Mouse (Mus musculus): Measurements from ENCODE around the gene Hist1h3f.

The Hist1h3f gene

DNA sequence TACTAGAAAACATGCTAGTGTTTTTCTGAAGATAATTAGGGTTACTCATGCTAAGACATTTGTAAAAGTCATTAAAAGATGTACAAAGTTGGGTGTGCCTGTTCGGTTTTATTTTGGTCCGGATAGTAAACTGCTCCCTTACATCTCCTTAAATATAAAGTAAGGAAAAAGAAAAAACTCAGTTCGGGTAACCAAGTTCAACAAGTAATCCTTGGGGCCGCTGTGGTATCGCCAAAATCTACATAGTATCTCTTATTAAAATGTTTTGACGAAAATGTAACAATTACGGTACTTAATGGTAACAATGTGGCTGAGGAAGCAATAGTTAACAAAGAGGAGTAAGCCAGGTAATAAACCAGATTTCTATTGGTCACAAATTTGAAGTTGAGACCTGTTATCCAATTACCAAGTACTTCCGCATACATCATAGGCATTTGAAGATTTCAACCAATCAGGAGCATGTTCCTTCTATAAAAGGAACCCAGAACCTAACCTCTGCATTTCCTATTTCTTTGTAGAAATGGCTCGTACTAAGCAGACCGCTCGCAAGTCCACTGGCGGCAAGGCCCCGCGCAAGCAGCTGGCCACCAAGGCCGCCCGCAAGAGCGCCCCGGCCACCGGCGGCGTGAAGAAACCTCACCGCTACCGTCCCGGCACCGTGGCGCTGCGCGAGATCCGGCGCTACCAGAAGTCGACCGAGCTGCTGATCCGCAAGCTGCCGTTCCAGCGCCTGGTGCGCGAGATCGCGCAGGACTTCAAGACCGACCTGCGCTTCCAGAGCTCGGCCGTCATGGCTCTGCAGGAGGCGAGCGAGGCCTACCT, at the start of gene Hist1h3f:
Gene Hist1h3f, plus strand, starts transcription at position 88 of the 822 bp plus-strand sequence.
- DNase-seq (ENCODE audit: low read depth), result peak; percentile 89

DNA sequence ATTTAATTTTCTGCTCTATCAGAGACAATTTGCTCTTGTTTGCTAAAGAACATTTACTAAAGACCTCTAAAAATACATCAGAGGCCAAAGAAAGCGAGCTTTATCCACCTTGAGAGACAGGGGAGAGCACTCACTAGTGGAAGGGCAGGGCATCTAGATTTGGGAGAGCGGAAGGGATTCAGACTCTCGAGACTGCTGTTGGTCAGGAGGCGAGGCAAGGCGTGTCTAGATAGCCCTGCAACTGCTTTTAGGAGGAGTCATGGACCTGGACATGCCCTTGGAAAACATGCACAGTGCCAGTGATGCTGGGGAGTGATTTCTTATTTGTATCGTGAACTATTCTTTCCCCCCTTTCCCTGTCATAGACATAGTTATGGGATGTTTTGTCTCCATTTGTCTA, 48.3 kb upstream of the Hist1h3f start:
- no peak for DNase-seq (ENCODE audit: low read depth)

DNA sequence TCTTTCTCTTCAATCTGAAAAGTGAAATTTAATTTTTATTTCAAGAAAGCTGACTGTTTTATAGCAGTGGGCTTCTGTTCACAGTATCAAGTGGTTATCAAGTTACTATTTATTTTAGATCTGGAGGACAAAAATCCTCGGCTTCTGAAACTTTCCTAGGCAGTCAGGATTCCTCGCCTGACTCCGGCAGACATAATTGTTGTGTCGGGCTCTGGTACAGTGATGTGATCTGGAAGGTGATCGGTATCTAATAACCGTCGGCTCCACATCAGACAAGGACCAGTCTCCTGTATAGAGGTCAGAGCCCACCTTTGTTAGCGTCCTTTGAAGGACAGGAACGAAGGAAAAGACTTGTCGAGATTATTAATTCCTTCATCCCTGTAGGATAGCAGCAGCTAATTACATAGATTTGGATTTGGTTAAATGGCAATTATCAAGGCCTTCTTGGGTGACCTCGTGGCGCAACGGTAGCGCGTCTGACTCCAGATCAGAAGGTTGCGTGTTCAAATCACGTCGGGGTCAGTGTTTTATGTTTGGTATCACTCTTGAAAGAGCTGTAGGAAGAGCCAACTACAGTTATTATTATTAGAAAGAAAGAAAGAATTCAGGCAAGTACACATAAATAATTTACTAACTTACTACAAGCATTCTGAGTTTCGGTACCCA, 46.1 kb upstream of the Hist1h3f start:
- DNase-seq (ENCODE audit: low read depth), result no peak

DNA sequence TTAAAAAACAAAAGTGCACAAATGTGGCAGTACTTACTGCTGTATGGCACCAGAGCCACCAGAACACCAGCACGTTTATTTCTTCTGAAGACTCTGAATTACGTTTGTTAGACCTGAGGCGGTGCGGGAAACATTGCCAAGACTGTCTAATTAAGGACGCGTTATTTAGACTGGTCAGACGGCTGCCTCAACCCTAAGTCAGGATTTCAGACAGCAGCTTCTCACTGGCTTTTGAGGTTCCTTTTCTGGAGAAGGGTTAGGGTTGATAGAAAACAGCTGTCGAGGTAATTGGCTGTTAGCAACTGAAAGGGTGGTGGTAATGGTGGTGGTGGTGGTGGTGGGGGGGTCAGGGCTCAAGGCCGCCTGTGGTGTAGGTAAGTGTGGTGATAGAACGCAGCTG, 45.2 kb upstream of the Hist1h3f start:
- no peak for DNase-seq (ENCODE audit: low read depth)

DNA sequence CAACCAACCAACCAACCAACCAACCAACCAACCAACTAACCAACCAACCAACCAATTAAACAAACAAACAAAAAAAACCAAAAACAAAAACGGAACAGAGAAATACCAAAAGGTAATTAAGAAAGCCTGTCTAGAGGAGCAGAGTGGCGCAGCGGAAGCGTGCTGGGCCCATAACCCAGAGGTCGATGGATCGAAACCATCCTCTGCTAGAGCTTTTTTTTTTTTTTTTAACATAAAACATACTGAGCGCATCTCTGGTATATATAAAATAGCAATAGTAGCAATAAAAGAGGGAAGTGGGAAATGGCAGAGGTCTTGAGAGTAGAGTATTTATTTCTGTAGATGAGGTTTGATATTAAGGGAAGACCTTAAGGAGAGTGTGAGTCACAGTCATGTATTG, 43.9 kb upstream of the Hist1h3f start:
- no peak for DNase-seq (ENCODE audit: low read depth)

DNA sequence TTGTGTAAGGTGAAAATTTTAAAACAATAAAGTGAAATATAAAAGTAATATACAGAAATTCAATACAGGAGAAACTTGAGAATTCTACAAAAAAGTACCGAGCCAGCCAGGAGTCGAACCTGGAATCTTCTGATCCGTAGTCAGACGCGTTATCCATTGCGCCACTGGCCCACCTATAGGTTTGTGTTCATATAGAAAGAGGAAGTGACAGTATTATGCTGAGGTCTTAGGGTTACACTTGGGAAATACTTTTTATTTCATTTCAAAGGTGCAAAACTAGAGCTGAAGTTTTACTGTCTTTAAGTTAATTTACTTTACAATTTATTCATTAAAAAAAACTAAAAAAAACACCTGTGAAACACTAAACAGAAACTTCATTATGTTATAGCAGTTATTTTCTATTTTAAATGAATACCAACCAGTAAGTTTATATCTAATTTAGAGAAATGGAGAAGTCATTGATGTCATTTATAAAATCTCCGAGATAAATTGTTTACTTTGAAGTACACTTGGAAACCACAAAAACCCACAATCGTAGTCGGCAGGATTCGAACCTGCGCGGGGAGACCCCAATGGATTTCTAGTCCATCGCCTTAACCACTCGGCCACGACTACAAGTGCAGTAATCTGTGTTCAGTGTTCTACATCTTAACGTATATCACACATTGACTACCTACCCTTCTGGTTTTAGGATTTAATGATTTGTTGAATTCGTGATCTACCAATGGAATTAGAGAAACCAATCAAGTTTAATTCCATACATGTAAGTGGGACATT, 43.2 kb upstream of the Hist1h3f start:
- peak; percentile 76 for DNase-seq (ENCODE audit: low read depth)

DNA sequence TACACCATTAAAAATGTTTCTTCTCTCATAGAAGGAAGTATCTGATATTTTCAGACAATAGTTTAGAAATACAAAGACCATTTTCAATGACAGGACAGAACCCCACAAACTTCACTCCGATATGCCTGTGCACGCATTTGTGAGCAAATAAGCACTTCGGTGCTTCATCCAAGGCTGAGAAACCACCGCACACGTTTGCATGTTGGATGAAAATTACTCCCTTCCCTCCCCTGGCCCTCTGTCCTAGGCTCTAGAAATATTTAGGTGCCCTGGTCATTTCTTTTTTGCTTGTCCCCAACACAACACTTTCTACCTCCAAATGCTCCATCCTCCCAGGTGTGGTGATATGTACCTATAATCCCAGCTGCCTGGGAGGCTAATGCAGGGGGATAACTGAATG, 42.3 kb upstream of the Hist1h3f start:
- DNase-seq (ENCODE audit: low read depth), result no peak

DNA sequence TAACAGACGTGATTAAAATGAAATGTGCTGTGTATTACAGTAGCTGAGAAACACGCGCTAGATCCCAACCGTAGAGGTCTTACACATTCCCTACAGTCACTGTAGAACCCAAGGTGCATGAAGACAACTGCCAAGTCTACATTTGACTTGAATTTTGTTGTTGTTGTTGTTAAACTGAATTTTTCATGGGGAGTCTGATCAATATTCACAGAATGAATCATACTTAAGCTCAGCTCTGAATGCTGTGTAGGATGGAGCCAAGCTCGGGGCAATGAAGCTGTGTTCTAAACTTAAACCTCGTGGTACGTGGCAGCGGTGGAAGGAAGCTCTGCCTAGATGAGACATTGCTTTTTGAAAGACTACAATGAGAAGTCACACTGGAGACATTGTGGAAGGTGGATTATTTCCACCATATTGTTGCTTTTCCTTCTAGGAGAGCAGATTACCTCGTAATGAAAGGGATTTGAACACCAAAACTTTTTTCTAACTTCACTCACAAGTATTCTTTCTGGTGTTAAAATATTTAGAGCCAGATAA, 41.8 kb upstream of the Hist1h3f start:
- no peak for DNase-seq (ENCODE audit: low read depth)

DNA sequence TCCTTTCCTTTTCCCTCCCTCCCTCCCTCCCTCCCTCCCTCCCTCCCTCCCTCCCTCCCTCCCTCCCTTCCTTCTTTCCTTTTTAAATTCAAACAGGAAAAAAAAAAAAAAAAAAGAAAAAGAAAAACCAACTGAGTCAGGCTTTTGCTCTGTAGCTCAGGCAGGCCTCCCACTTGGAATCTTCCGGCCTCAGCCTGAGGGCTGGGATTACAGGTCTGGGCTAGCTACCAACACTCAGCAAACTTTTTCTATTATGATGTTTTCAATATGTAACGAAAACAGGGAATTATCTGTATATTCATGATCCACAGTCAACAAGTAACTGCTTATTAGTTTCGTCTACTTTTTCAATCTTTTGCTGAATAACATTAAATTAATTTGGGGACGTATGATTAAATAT, 40.9 kb upstream of the Hist1h3f start:
- DNase-seq (ENCODE audit: low read depth), result peak; percentile 62

DNA sequence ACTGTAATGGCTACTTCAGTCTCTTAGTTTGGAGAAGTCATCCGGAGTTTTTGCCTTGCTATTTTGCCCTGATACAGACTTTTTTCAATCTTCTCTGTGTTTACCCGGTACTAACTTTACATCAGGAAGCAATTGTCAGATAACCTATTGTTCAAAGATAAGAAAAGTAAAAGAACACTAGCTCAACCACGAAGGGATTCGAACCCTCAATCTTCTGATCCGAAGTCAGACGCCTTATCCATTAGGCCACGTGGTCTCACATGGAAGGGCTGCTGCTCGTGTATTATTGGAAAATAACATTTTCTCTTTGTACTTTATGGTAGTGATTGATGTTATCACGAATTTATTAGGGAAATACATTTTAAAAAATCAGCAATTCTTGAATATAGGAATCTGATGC, 40.1 kb upstream of the Hist1h3f start:
- DNase-seq (ENCODE audit: low read depth), result peak; percentile 86

DNA sequence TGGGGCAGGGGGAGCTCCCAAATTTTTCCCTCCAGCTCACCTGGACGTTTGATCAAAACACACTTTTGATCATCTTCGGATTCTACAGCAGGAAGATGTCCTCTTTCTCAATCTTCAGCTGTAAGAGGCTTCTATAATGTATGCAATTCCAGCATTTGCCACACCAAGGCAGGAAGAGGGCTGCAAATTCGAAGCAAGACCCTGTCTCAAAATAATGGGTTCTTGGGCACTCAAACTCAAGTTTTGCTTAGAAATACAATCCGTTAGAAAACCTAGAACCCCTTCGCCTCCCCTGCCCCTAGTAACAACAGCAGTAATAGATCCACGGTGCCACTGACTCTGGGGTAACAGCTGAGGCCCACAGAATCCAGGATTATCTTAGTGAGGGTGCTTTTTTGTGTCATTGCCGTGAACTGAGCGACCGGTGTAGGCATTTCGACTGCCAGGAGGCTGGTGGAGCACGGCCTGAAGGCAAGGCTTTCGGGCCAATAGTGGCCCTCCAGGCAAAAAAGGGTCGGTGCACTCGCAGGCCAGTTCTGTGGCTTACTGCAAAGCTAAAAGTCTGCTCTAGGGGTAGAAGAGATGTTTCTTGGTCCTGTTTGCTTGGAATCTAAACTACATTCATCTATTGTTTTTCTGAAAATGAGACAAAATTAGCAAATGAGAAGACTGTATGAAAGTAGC, 38.0 kb upstream of the Hist1h3f start:
- peak; percentile 41 for DNase-seq (ENCODE audit: low read depth)

DNA sequence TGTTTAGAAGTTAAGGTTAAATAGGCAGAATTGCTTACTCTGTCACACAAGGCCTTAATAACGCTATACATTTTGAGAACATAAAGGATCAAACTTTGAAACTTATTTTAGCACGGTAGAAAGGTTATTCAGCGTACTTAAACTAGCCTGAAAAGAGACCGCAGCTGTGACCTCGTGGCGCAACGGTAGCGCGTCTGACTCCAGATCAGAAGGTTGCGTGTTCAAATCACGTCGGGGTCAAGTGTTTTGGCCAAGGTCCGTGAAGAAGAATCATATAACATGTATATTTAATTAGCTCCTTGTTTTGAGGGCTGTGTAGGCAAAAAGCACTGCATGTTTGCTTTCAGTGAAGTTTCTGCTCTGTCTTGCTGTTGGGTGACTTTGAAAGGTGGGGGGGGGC, 37.5 kb upstream of the Hist1h3f start:
- peak; percentile 78 for DNase-seq (ENCODE audit: low read depth)

DNA sequence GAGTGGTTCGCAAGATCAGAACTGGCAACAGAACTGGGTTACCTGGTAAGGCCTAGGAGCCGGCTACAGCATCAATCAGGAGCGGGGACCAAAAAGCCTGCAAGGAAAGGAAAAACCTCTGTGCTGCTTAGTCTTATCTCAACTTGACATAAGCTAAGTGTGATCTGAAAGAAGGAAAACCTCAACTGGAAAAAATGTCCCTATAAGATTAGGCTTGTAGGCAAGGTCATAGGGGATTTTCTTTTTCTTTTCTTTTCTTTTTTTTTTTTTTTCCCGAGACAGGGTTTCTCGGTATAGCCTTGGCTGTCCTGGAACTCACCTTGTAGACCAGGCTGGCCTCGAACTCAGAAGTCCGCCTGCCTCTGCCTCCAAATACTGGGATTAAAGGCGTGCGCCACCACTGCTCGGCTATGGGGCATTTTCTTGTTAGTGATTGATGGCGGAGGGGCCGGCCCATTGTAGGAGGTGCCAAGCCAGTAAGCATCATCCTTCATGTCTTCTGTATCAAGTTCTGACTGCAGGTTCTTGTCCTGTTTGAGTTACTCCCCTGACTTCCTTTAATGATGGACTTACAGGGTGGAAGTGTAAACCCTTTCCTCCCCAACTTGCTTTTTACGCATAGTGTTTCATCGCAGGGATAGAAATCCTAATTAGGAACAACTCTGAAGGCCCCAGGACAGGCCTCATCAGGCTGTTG, 36.9 kb upstream of the Hist1h3f start:
- peak; percentile 14 for DNase-seq (ENCODE audit: low read depth)

DNA sequence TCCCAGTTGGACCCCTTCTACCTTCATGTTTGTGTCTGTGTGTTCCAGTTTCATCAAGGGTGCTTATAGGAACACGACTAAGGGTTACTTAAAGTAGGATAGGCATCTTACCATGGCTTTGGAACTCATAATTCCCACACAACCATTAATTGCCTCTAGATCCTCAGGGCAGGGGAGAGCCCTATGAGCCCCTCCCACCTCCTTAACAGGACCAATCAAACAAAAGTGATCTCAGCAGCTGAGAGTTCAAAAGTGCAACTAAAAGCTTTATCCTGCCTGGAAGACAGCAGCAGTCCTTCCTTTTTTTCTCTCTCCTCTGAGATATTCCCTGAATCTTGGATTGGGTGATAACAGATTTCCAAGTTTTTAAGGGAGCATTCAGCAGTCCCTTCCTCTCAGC, 33.7 kb upstream of the Hist1h3f start:
- DNase-seq (ENCODE audit: low read depth), result no peak

DNA sequence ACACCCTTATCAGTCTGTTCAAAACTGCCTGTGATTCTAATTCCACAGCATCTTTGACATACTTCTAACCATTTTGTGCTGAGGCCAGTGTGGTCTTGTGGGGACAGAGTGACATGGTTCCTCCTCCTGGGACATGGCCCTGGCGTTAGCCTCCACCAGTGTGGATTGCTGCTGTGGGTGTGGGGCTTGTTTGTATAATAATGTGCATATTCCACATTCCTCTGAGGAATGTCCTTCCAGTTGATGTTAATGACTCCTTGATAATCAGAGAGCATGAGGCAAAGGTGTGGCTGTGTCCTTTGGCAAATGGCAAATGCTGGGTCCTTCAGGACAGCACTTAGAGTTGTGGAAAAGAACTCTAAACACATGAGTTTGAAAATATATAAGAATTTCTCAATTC, 30.3 kb upstream of the Hist1h3f start:
- no peak for DNase-seq (ENCODE audit: low read depth)

DNA sequence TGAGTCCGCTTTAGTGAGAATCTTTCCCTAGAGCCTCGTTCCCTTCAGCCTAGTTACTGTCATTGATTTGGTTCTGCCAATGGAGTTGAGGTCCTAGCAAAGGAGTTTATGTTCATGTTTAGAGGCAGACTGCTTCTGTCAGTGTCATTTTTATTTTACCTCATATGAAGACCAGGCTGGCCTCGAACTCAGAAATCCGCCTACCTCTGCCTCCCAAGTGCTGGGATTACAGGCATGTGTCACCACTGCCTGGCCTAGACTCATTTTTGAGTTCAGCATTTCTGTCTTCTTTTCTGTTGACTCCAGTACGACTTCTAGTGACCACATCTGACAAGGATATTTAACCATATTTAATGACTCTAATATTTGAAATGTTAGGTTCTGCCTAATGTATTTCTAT, 28.6 kb upstream of the Hist1h3f start:
- DNase-seq (ENCODE audit: low read depth), result no peak

DNA sequence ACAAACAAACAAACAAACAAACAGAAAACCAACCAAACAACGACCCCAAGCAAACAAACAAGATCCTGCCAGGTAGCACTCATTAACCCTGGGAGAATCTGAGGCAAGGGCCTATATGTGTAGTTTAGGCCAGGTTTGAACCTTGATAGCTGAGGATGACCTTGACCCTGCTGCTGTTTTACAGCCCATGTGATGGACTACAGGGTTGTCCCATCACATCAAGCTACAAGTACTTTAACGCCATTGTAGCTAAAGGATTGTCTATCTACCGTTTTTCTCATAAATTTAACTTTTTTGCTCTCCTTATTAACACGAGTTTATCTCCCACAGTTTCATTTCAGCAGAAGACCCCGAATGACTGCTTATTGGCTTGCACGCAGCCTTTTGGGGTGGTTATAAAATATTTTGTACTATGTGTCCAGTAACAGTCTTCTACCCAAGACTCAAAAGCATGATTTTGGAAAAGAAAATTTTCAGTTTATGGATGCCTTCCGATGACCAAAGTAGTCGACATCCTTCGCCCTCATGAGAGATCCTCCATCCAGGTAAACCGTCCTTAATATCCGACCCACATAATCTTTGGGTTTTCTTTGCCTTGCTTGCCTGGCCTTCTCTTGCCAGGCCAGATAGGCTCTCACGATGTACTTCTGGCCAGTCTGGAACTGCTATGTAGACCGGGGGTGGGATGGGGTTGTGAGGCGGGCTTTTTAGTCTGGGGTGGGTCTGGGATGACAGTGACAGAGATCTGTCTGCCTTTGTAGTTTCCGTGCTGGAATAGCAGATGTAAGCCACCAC, 27.8 kb upstream of the Hist1h3f start:
- DNase-seq (ENCODE audit: low read depth), result no peak

DNA sequence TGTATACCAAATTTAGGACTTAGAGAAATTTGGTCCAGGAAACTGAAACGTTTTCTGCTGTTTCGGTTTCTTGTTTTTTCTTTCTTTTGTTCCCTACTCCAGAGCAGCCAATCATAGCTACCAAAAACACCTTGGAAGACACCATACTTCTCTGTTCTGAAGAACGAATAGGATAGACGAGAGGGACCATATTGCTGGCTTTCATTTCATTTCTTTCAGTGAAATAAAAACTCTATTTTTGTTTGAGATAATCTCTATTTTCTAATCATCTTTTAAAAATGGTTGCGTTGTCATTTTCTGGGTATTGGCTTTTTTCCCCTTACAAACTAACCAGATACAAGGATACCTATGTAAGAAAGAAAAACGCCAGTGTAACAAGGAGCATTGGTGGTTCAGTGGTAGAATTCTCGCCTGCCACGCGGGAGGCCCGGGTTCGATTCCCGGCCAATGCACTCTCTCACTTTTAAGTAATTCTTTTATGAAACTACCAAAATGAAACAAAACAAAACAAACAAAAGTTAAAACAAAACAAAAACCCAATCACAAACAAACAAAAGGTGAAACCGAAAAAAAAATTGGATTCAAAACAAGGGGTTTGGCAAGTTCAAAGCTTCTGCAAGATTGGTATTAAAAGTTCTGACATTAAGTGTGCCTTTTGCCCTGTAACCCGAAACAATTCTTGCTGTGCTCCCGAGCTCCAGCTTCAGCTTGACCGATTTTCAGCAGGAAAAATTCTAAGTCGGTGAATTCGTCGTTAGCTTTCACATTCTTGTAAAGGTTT, 26.8 kb upstream of the Hist1h3f start:
- DNase-seq (ENCODE audit: low read depth), result peak; percentile 83

DNA sequence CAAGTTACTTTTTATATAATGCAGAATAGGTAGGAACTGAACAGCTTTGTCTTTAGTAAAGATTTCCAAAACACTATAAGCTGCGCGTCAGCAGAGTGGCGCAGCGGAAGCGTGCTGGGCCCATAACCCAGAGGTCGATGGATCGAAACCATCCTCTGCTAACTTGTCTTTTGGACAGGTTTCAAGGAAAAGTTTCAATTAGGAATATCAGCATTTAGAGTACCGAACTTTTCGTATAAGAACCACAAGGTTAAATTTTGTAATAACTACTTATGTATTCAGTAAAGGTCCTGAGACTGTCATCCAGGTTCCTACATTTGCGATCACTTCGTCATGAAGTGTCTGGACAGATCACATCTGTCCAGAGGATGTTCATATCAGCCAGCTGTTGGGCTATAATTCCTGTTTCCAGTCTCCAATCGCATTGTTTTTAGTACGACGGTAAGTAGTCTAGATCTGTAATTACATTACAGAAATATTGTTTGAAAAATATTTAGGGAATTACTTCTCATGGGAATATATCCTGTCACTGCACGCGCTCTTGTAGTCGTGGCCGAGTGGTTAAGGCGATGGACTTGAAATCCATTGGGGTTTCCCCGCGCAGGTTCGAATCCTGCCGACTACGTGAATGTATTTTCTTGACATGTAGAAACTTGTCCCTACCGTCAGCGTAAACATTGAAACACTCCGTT, 26.1 kb upstream of the Hist1h3f start:
- DNase-seq (ENCODE audit: low read depth), result peak; percentile 89
